Mouse (Mus musculus) ES-Bruce4 (cell line): ENCODE measurements around the gene Wwc2.

Experiments
- CTCF ChIP-seq: IDR thresholded peaks from one replicate; pipeline ENCODE4 v1.8.1; 2011; ENCODE audit warnings: low read depth, low read length
- EP300 ChIP-seq: IDR thresholded peaks from 2 replicates; pipeline ENCODE4 v1.6.1; 2011; ENCODE audit warnings: low read depth, low read length; ENCODE audit not compliant: insufficient read depth
- POLR2A ChIP-seq: IDR thresholded peaks from one replicate; pipeline ENCODE4 v1.8.1; 2011; ENCODE audit warnings: low read length; ENCODE audit not compliant: insufficient read depth

DNA sequence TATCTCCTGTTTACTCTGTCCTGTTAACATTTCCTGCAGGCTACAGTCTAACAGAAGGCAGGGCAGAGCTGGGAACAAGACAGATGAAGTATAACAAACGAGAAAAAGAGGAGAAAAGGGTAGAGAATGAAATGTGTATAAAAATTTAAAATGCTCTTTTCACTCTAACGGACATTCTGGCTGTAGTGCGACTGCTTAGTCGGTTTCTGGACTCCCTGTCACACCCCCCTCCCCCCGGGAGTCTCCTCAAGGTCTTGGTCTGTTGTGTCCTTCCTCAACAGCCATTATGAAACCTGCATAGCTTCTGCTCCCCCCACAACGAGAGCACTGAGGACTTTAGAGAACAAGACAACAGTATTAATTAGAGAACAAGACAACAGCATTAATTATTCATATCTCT, 158.1 kb downstream of the Wwc2 start:
- TF ChIP-seq POLR2A (no peak), CTCF (no peak), EP300 (no peak)
